Mouse (Mus musculus): Measurements from ENCODE around the gene Cd81. TPM values are rescaled to one million over a fixed set of nuclear protein-coding genes. Genes with fewer than 3 reads are reported as not detected.

Gene Cd81
- total and polyA plus RNA-seq, 3 experiments, result 105 to 133 TPM; not detected in 1

DNA sequence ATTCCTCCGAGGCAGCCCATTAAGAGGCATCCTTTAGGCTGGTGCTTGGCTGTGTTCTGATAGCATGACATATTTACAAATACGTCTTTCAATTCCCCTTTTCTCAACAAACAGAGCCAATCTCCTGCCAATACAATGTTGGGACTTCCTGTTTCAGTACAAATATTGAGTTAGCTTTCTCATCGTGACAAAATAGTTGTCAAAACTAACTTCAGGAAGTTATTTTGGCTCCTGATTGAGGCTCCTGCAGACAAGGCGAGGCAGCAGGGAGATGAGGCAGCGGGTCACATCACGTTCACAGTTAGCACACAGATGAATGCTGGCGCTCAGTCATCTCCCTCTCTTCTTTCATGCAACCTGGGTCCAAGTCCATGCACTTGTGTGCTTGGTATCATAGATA lies 6.2 kb upstream of the Cd81 start (continued):
- no peak for TF ChIP-seq NELFE (IDR thresholded peaks at IDR 0.05; ENCODE audit: low read depth, low read length)
- TF ChIP-seq KAT2A (conservative IDR thresholded peaks at IDR 0.05; ENCODE audit: low read depth, low read length), result no peak
- TF ChIP-seq TBP (IDR thresholded peaks at IDR 0.05; ENCODE audit: low read depth, low read length), result no peak
- no peak for TF ChIP-seq ZNF384 (IDR thresholded peaks at IDR 0.05; ENCODE audit: low read depth, low read length)
- TF ChIP-seq MAZ (IDR thresholded peaks at IDR 0.05; ENCODE audit: low read depth, low read length), result no peak
- TF ChIP-seq POLR2AphosphoS2 (IDR thresholded peaks at IDR 0.05; ENCODE audit: low read length), result no peak
- TF ChIP-seq ELF1 (IDR thresholded peaks at IDR 0.05; ENCODE audit: low read depth, low read length), result peak; percentile 56
- no peak for TF ChIP-seq MYB (IDR thresholded peaks at IDR 0.05; ENCODE audit: low read depth, low read length)

DNA sequence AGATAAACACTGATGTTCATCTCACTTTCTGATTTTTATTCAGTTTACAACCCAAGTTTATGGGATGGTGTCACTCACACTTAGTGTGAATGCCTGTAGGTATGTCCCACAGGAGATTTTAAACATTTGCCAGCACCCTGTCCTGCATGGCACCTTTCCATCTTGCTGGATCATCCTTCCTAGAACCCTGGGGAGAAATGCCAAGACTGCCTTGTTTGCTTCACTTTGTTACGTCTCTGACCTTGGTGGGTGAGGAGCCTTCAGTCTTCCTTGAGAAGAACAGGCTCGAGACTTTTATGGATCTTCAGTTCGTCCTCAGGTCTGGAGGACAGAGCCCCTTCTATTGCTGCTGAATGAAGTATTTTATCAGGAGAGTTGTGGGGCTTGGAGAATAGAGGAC lies 3.2 kb upstream of the Cd81 start:
- Histone ChIP-seq H3K9me3 (replicated peaks; ENCODE audit: insufficient read depth, low read length) (no peaks in the 10 kb centered on the region), H3K27ac (ENCODE audit: control insufficient read depth, low read depth, low read length) (no peak overlapping the region), H3K4me1 (ENCODE audit: control insufficient read depth in 1 of 2, insufficient read depth in 2 of 2, low read length in 2 of 2) (peaks cover 7 to 23% of the 10 kb centered on the region in 2 experiments), H3K4me3 (ENCODE audit: control insufficient read depth in 1 of 2, insufficient read depth in 1 of 2, low read depth in 2 of 2, low read length in 2 of 2) (no peak overlapping the region), H3K9ac (ENCODE audit: control insufficient read depth, low read depth, low read length, poor library complexity, severe bottlenecking) (no peak overlapping the region), H3K79me2 (ENCODE audit: control insufficient read depth, insufficient read depth, low read length, poor library complexity) (peaks cover 14% of the 10 kb centered on the region), H3K36me3 (ENCODE audit: control insufficient read depth in 1 of 2, insufficient read depth in 2 of 2, low read length in 2 of 2) (peaks cover 0 to 17% of the 10 kb centered on the region in 2 experiments; a peak in 2 of 4 replicates), H3K27me3 (ENCODE audit: control insufficient read depth in 1 of 2, insufficient read depth in 2 of 2, low read length in 2 of 2) (no peaks in the 10 kb centered on the region)
- no peak for TF ChIP-seq MAFK (IDR thresholded peaks at IDR 0.05; ENCODE audit: borderline replicate concordance, low read depth, low read length)
- no peak for TF ChIP-seq ZC3H11A (IDR thresholded peaks at IDR 0.05; ENCODE audit: low read depth, low read length)
- TF ChIP-seq ZMIZ1 (IDR thresholded peaks at IDR 0.05; ENCODE audit: low read depth, low read length), result no peak
- TF ChIP-seq UBTF (IDR thresholded peaks at IDR 0.05; ENCODE audit: borderline replicate concordance, insufficient read depth, low read depth, low read length), result no peak
- no peak for TF ChIP-seq POLR2A (IDR thresholded peaks at IDR 0.05; ENCODE audit: control insufficient read depth in 1 of 2, insufficient read depth in 1 of 2, low read depth in 1 of 2, low read length in 2 of 2, poor library complexity in 1 of 2)
- TF ChIP-seq TCF12 (IDR thresholded peaks at IDR 0.05; ENCODE audit: low read depth, low read length), result no peak
- TF ChIP-seq CHD2 (IDR thresholded peaks at IDR 0.05; ENCODE audit: low read length), result no peak
- TF ChIP-seq ZKSCAN1 (IDR thresholded peaks at IDR 0.05; ENCODE audit: low read depth, low read length), result no peak
- TF ChIP-seq JUND (IDR thresholded peaks at IDR 0.05; ENCODE audit: low read depth, low read length), result no peak
- no peak for TF ChIP-seq NRF1 (IDR thresholded peaks at IDR 0.05; ENCODE audit: insufficient read depth, low read depth, low read length, poor library complexity, severe bottlenecking)
- no peak for TF ChIP-seq RAD21 (IDR thresholded peaks at IDR 0.05; ENCODE audit: low read depth, low read length)
- TF ChIP-seq ELF1 (IDR thresholded peaks at IDR 0.05; ENCODE audit: low read depth, low read length), result no peak
- no peak for TF ChIP-seq POLR2AphosphoS5 (IDR thresholded peaks at IDR 0.05; ENCODE audit: borderline replicate concordance, low read depth, low read length)
- no peak for TF ChIP-seq USF2 (IDR thresholded peaks at IDR 0.05; ENCODE audit: borderline replicate concordance in 1 of 2, insufficient read depth in 1 of 2, low read depth in 1 of 2, low read length in 2 of 2)
- TF ChIP-seq HCFC1 (IDR thresholded peaks at IDR 0.05; ENCODE audit: low read depth, low read length), result no peak
- no peak for TF ChIP-seq TBP (IDR thresholded peaks at IDR 0.05; ENCODE audit: low read depth, low read length)
- no peak for TF ChIP-seq CHD1 (IDR thresholded peaks at IDR 0.05; ENCODE audit: low read depth, low read length)
- TF ChIP-seq GATA1 (IDR thresholded peaks at IDR 0.05; ENCODE audit: low read depth, low read length), result no peak
- no peak for TF ChIP-seq MEF2A (IDR thresholded peaks at IDR 0.05; ENCODE audit: extremely low read depth, insufficient replicate concordance, low read depth, low read length, poor library complexity, severe bottlenecking)
- no peak for TF ChIP-seq KAT2A (conservative IDR thresholded peaks at IDR 0.05; ENCODE audit: low read depth, low read length)
- DNase-seq (ENCODE audit: low read depth, low spot score), result no peak

All from MEL (cell line).